Mouse (Mus musculus) E14TG2a.4 (cell line): ENCODE results near the gene Zfp933.
"Not testable (repeated sequence)": the region's sequence is repeated elsewhere in the genome, so short reads cannot be mapped to it uniquely, and the experiment has no call there.

Experiments used
- CTCF ChIP-seq: conservative IDR thresholded peaks from 2 replicates; pipeline ENCODE4 v1.5.1; 2014; ENCODE audit warnings: low read length
- POU5F1 ChIP-seq: IDR thresholded peaks from 2 replicates; pipeline ENCODE4 v1.6.1; 2014; ENCODE audit warnings: low read length, borderline replicate concordance

GRCm38 (mm10) chr4:147795308-147795707, 52.9 kb downstream of the Zfp933 start:
- not testable (repeated sequence) for TF ChIP-seq CTCF, POU5F1
